Mouse (Mus musculus) liver, postnatal 0 days (tissue): ENCODE measurements at regions not wholly inside any gene's neighbourhood (a gene's known extent, or its start where the extent isn't known, plus 50 kb on each side); places are given as distances from the start of the nearest gene placed in this dataset.

ENCODE experiments used
- ATAC-seq: fragments of 200-750 bp; cut with Nextera tagmentation; 2 replicates; pipeline ENCODE4 v1.8.0; 2017; ENCODE audit warnings: mild to moderate bottlenecking, moderate library complexity
- DNase-seq: peaks from one replicate; pipeline ENCODE4 v3.0.0-alpha.2; 2016
- H3K27ac ChIP-seq: fragments of 300-500 bp; sonication (generic); 2 replicates; pipeline ENCODE4 v1.5.1; 2014; ENCODE audit warnings: antibody characterized with exemption, moderate library complexity, mild to moderate bottlenecking, low read depth
- H3K27me3 ChIP-seq: fragments of 300-500 bp; sonication (generic); 2 replicates; pipeline ENCODE4 v1.6.1; 2014; ENCODE audit warnings: low read length, control low read depth, mixed read lengths; ENCODE audit not compliant: insufficient read depth
- H3K36me3 ChIP-seq: fragments of 300-500 bp; sonication (generic); replicated peaks from 2 replicates; pipeline ENCODE4 v1.6.1; 2014; ENCODE audit warnings: mild to moderate bottlenecking, control low read depth, low read length, moderate library complexity, mixed read lengths; ENCODE audit not compliant: insufficient read depth
- H3K4me1 ChIP-seq: fragments of 300-500 bp; sonication (generic); 2 replicates; pipeline ENCODE4 v1.6.1; 2014; ENCODE audit warnings: antibody characterized with exemption, mild to moderate bottlenecking, control low read depth; ENCODE audit not compliant: insufficient read depth
- H3K4me2 ChIP-seq: fragments of 300-500 bp; sonication (generic); 2 replicates; pipeline ENCODE4 v1.6.1; 2014; ENCODE audit warnings: low read depth, mild to moderate bottlenecking, low read length, moderate library complexity, mixed read lengths
- H3K4me3 ChIP-seq: fragments of 300-500 bp; sonication (generic); 2 replicates; pipeline ENCODE4 v1.5.1; 2014; ENCODE audit warnings: low read depth, low read length
- H3K9ac ChIP-seq: fragments of 300-500 bp; sonication (generic); replicated peaks from 2 replicates; pipeline ENCODE4 v1.6.1; 2014; ENCODE audit warnings: mild to moderate bottlenecking, moderate library complexity
- H3K9me3 ChIP-seq: fragments of 300-500 bp; sonication (generic); 2 replicates; pipeline ENCODE4 v1.6.1; 2016; ENCODE audit warnings: mild to moderate bottlenecking, control low read depth, low read length, mixed read lengths
- CTCF ChIP-seq: sonication (generic); IDR thresholded peaks from 2 replicates; pipeline ENCODE4 v1.5.1; 2016; ENCODE audit warnings: antibody characterized with exemption, low read depth
- EP300 ChIP-seq: IDR thresholded peaks from 2 replicates; pipeline ENCODE4 v1.6.1; 2016; ENCODE audit warnings: antibody characterized with exemption, low read depth, mild to moderate bottlenecking
- WGBS: fragments of 180-500 bp; shearing (Covaris S2); extraction: QIAGEN DNeasy Blood & Tissue Kit; methylation state at CpG from one replicate; pipeline ENCODE4 v1.1.7; 2014; ENCODE audit not compliant: insufficient replicate concordance; 5-methylcytosine and 5-hydroxymethylcytosine counted together

- DNase-seq (no peak), ATAC-seq (no peak)
- no peaks in the 10 kb centered on the region for H3K4me1 ChIP-seq
- no peak for TF ChIP-seq EP300
- TF ChIP-seq CTCF: no peak
- WGBS: 70% methylated on average over 11 of the region's 11 CpGs
- no peak overlapping the region for H3K9ac ChIP-seq
- no peaks in the 10 kb centered on the region for H3K27me3 ChIP-seq
- no peaks in the 10 kb centered on the region for H3K36me3 ChIP-seq
- no peaks in the 10 kb centered on the region for H3K9me3 ChIP-seq
- H3K4me2 ChIP-seq: no peak overlapping the region
- H3K27ac ChIP-seq: no peak overlapping the region
- H3K4me3 ChIP-seq: no peak overlapping the region
Observed at GRCm38 (mm10) chr8:41742796-41743670, 326.2 kb upstream of the Frg1 start.

DNA sequence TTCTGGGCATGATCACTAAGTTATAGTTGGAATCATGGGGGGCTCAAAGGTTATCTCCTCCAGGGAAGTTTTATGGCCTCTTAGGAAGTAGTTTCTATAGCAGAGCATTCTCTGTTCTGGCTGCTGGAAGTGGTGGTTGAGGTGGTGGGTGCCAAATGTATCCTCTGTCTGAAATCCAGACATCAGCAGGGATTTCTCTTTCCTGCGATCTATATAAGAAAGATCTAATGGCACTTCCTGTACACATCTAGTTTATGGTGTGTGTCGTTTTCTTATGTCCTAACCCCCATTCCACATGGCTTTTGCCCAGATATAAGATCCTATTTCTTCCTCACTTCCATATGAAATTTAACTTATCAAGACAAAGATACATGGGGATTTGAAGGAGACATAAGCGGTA is 300.1 kb upstream of the Frg1 start:
- Histone ChIP-seq H3K36me3 (no peaks in the 10 kb centered on the region), H3K9me3 (no peaks in the 10 kb centered on the region), H3K27ac (no peak overlapping the region), H3K27me3 (no peaks in the 10 kb centered on the region), H3K4me1 (no peaks in the 10 kb centered on the region), H3K4me2 (no peak overlapping the region), H3K4me3 (no peak overlapping the region), H3K9ac (no peak overlapping the region)
- no peak for TF ChIP-seq CTCF
- TF ChIP-seq EP300: no peak
- ATAC-seq (no peak), DNase-seq (no peak)
- 62% methylated on average over 3 of the region's 3 CpGs for WGBS

DNA sequence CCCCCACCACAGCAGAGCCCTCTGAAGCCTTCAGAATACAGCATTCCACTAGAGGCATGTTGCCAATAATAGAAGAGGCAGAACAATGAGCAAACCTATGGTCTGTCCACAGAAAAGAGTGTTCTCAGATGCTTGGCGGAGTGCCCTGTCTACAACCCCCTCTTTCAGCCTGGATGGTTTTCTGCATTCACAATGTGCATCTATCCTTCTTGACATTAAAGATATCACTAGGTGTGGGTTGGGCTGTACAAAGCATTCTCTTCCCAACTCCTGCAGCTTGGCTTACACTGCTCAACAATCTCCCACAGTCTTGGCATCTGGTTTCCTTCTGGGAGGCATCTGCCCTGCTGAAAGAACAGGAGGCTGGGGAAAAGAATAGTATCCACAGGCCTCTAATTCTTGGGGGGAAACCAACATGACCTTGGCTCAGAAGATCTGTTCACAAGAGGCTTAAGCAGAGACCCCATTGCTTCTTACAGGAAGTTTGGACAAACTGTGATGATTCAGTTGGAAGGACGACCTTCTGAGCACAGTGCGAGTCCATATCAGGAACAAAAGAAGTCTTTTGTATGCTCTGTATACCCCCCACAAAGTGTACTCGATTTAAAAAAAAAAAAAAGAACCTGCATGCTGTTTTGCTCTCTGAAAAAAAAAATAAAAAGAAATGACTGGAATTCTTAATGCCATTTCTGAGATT is 296.9 kb upstream of the Frg1 start:
- no peaks in the 10 kb centered on the region for H3K36me3 ChIP-seq
- no peaks in the 10 kb centered on the region for H3K9me3 ChIP-seq
- H3K27ac ChIP-seq: no peak overlapping the region
- WGBS: 61% methylated on average over 4 of the region's 4 CpGs
- no peak overlapping the region for H3K4me3 ChIP-seq
- H3K27me3 ChIP-seq: no peaks in the 10 kb centered on the region
- no peak overlapping the region for H3K9ac ChIP-seq
- no peaks in the 10 kb centered on the region for H3K4me1 ChIP-seq
- DNase-seq (no peak), ATAC-seq (no peak)
- no peak overlapping the region for H3K4me2 ChIP-seq
- TF ChIP-seq EP300 (no peak), CTCF (no peak)

GRCm38 (mm10) chr8:41703927-41704924 is 287.4 kb upstream of the Frg1 start:
- no peaks in the 10 kb centered on the region for H3K27me3 ChIP-seq
- no peak overlapping the region for H3K9ac ChIP-seq
- H3K36me3 ChIP-seq: no peaks in the 10 kb centered on the region
- no peaks in the 10 kb centered on the region; the same call in 1 of the 2 replicates for H3K9me3 ChIP-seq
- WGBS: 64% methylated on average over 9 of the region's 9 CpGs
- H3K4me3 ChIP-seq: no peak overlapping the region
- H3K4me1 ChIP-seq: no peaks in the 10 kb centered on the region
- no peak overlapping the region for H3K4me2 ChIP-seq
- no peak overlapping the region for H3K27ac ChIP-seq
- TF ChIP-seq CTCF: no peak
- no peak for TF ChIP-seq EP300
- ATAC-seq (no peak), DNase-seq (no peak)
